Mouse (Mus musculus): Measurements from ENCODE around the gene C5ar2. TPM values are rescaled to one million over a fixed set of nuclear protein-coding genes. Genes with fewer than 3 reads are reported as not detected.

Gene C5ar2
- not detected in 2 replicates for polyA plus RNA-seq (2012; ENCODE audit: insufficient read depth, insufficient read length, low replicate concordance, missing spikeins)

DNA sequence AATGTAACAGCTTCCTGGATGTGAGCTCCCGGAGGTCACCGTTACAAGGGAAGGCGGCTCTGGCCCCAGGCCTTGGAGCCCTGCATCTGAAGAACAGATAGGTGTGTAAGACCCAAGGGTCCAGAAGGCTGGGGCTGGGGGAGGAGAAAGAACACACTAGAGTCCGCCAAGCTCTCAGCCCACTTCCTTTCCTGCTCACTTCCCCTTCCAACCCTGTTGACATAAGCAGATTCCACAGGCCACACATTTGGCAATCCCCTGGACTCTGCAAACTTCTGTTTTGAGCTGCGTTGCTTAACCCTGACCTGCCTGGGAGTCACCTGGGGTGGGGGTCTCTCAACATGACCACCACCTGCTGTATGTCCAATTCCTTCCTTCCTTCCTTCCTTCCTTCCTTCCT lies at the start of gene C5ar2:
TSS of gene C5ar2 (minus strand) at position 88 of the 400 bp plus-strand sequence.
- Histone ChIP-seq H3K4me3 (ENCODE audit: insufficient read depth, low read depth, low read length) (no peak within 1 kb of the TSS), H3K4me1 (ENCODE audit: control insufficient read depth, insufficient read depth, low read length) (no peaks in the 10 kb centered on the region), H3K27ac (ENCODE audit: insufficient read depth, low read depth, low read length) (no peak within 1 kb of the TSS)
- TF ChIP-seq POLR2A (IDR thresholded peaks at IDR 0.05; ENCODE audit: insufficient read depth, low read depth, low read length), result no peak
- no peak for TF ChIP-seq CTCF (IDR thresholded peaks at IDR 0.05; ENCODE audit: insufficient read depth, low read depth, low read length)
- WGBS, result 80% methylated on average over 5 of the region's 5 CpGs

DNA sequence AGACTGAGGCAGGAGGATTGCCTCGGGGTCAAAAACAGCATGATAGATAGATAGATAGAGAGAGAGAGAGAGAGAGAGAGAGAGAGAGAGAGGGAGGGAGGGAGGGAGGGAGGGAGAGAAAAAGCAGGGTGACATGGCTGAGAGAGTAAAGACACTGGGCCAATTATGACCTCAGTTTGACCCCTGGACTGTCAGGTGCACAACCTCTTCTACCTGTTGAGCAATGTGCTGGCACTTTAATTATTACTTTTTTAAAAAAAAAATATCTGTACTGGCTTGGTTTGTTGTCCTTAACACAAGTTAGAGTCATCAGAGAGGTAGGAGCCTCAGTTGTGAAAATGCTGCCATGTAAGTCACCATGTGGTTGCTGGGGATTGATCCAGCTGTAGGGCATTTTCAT lies 43.8 kb upstream of the C5ar2 start:
- TF ChIP-seq CTCF (IDR thresholded peaks at IDR 0.05; ENCODE audit: insufficient read depth, low read depth, low read length) (no peak), POLR2A (IDR thresholded peaks at IDR 0.05; ENCODE audit: insufficient read depth, low read depth, low read length) (no peak)
- 90% methylated on average over 1 of the region's 1 CpGs for WGBS
- H3K4me3 ChIP-seq (ENCODE audit: insufficient read depth, low read depth, low read length), result no peak overlapping the region

DNA sequence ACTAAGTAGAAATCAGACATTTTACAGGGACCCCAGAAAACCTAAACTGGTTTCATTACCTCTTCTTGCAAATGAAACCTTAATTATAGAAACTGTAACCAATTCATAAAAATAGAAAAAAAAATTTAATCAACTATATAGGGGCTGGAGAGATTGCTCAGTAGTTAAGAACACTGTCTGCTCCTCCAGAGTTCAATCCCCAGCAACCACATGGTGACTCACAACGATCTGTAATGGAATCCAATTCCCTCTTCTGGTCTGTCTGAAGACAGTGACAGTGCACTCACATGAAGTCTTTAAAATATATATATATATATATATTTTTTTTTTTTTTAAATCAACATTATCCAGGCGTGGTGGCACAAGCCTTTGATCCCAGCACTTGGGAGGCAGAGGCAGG lies 43.1 kb upstream of the C5ar2 start:
- Histone ChIP-seq H3K4me1 (ENCODE audit: control insufficient read depth, insufficient read depth, low read length) (peaks cover 16% of the 10 kb centered on the region), H3K4me3 (ENCODE audit: insufficient read depth, low read depth, low read length) (peak overlapping the region; percentile 62; the same call in 1 of the 2 replicates), H3K27ac (ENCODE audit: insufficient read depth, low read depth, low read length) (peak overlapping the region; percentile 82)
- no peak for TF ChIP-seq POLR2A (IDR thresholded peaks at IDR 0.05; ENCODE audit: insufficient read depth, low read depth, low read length)
- 66% methylated on average over 2 of the region's 2 CpGs for WGBS

More for the DNA sequence above, 43.8 kb upstream of the C5ar2 start:
- Histone ChIP-seq H3K27ac (ENCODE audit: insufficient read depth, low read depth, low read length) (no peak overlapping the region), H3K4me1 (ENCODE audit: control insufficient read depth, insufficient read depth, low read length) (peaks cover 16% of the 10 kb centered on the region)

DNA sequence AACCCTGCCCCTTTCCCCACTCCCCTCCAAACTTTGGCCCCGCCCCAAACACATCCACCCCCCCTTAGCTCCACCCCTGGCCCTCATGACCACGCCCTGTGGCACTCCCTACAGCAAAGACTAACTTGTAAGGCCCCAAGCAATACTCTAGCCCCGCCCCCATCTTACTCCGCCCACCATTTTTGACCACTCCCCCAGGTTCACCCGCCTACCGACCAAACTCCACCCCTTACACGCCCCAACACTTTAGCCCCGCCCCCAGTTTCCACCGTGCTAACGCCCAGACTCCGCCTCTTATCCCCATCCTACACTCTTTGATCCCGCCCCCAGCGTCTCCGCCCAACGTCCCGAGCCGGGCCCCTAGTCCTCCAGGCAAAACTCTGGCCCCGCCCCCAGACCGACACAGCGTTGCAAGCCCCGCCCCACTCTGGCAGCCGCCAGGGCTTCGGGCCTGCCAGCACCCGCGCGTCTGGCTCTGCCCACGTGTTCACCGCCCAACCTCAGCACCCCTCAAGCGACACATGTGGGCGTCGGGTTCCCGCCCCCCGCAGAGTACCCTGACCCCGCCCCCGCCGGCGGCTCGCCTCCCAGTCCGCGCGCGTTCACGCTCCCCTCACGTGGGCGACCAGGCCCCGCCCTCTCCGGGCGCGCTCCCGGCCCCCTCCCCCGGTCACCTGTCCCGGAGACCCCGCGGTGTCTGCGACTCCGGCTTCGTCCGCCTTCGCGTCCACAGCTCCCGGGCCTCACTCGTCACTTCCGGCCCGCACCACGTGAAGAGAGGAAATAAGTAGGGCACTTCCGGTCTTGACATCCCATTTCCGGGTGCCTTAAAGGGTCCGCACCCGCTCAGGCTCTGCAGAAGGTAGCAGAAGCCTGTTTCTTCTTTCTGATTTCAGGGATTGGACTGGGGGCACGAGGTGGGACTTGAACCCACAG lies 42.3 kb upstream of the C5ar2 start, which contains the start of gene Ccdc9:
TSS of gene Ccdc9 (minus strand) at position 770 of the 936 bp plus-strand sequence.
- TF ChIP-seq POLR2A (IDR thresholded peaks at IDR 0.05; ENCODE audit: insufficient read depth, low read depth, low read length), result 0 out of 2 replicates have a peak, but pooled peaks have one; percentile 32
- TF ChIP-seq CTCF (IDR thresholded peaks at IDR 0.05; ENCODE audit: insufficient read depth, low read depth, low read length), result 0 out of 2 replicates have a peak, but pooled peaks have one; percentile 4
- peak within 1 kb of the TSS; percentile 82 for H3K27ac ChIP-seq (ENCODE audit: insufficient read depth, low read depth, low read length)
- H3K4me1 ChIP-seq (ENCODE audit: control insufficient read depth, insufficient read depth, low read length), result peaks cover 16% of the 10 kb centered on the region
- peak within 1 kb of the TSS; percentile 62 for H3K4me3 ChIP-seq (ENCODE audit: insufficient read depth, low read depth, low read length)
- 1% methylated on average over 70 of the region's 70 CpGs for WGBS

DNA sequence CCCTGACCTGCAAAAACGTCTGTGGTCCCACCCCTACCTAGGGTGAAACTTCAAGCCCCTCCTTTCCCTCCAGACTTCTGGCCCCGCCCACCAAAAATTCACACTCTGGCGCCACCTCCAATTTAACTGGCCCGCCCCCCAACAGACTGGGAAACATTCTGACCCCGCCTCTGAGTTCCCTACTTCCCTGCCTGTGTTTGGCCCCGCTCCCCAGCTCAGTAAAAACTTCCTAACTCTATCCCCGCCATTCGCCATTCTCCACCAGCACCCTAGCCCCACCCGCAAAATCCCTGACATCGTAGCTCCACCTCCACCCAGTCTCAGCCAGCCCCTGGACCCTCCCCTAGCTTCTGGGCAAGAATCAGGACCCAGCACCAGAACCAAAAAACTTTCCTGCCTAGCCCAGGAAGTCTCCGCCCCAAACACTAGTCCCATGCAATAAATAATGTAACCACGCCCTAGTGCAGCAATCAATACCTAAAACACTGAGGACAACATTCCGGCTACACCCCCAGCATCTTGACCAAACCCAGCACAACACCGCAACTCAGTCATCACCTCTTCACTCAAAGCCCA lies 41.6 kb upstream of the C5ar2 start:
- WGBS, result 3% methylated on average over 14 of the region's 14 CpGs
- peaks cover 16% of the 10 kb centered on the region for H3K4me1 ChIP-seq (ENCODE audit: control insufficient read depth, insufficient read depth, low read length)
- no peak for TF ChIP-seq POLR2A (IDR thresholded peaks at IDR 0.05; ENCODE audit: insufficient read depth, low read depth, low read length)
- TF ChIP-seq CTCF (IDR thresholded peaks at IDR 0.05; ENCODE audit: insufficient read depth, low read depth, low read length), result no peak
- no peak overlapping the region for H3K27ac ChIP-seq (ENCODE audit: insufficient read depth, low read depth, low read length)
- peak overlapping the region; percentile 62 for H3K4me3 ChIP-seq (ENCODE audit: insufficient read depth, low read depth, low read length)

DNA sequence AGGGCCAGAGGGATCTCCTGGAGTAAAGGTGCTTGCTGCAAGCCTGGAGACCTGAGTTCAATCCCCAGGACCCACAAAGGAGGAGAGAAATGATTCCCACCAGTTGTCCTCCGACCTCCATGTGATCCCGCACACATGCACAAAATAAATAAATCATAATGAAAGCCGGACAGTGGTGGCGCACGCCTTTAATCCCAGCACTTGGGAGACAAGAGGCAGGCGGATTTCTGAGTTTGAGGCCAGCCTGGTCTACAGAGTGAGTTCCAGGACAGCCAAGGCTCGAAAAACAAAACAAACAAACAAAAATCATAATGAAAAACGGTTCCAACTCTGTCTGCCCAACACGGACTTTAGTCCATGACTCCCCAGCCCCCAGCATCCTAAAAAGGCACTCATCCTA lies 41.0 kb upstream of the C5ar2 start:
- no peak for TF ChIP-seq CTCF (IDR thresholded peaks at IDR 0.05; ENCODE audit: insufficient read depth, low read depth, low read length)
- TF ChIP-seq POLR2A (IDR thresholded peaks at IDR 0.05; ENCODE audit: insufficient read depth, low read depth, low read length), result no peak

DNA sequence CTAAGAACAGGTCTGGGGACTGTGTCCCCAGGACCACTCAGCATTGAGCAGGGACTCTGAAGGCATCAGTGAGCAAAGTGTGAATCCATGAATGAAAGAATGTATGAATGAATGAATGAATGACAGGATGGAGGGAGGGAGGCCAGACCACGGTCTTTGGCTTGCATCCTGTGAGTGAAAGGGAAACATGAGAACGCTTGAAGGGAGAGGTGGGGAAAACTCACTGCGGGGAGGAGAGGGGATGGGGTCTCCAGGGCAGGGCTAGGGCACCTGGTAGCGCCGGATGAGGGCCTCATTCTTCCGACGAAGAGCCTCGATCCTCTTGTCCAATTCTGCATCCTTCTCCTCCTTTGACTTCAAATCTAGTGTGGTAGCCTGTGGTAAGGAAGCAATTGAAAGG lies 40.0 kb upstream of the C5ar2 start:
- TF ChIP-seq POLR2A (IDR thresholded peaks at IDR 0.05; ENCODE audit: insufficient read depth, low read depth, low read length) (no peak), CTCF (IDR thresholded peaks at IDR 0.05; ENCODE audit: insufficient read depth, low read depth, low read length) (no peak)
- no peak overlapping the region for H3K4me3 ChIP-seq (ENCODE audit: insufficient read depth, low read depth, low read length)
- no peak overlapping the region for H3K27ac ChIP-seq (ENCODE audit: insufficient read depth, low read depth, low read length)
- H3K4me1 ChIP-seq (ENCODE audit: control insufficient read depth, insufficient read depth, low read length), result peaks cover 16% of the 10 kb centered on the region
- 87% methylated on average over 8 of the region's 8 CpGs for WGBS

More for the DNA sequence above, 41.0 kb upstream of the C5ar2 start:
- no peak overlapping the region for H3K27ac ChIP-seq (ENCODE audit: insufficient read depth, low read depth, low read length)
- 71% methylated on average over 9 of the region's 9 CpGs for WGBS
- H3K4me3 ChIP-seq (ENCODE audit: insufficient read depth, low read depth, low read length), result no peak overlapping the region
- H3K4me1 ChIP-seq (ENCODE audit: control insufficient read depth, insufficient read depth, low read length), result peaks cover 16% of the 10 kb centered on the region

DNA sequence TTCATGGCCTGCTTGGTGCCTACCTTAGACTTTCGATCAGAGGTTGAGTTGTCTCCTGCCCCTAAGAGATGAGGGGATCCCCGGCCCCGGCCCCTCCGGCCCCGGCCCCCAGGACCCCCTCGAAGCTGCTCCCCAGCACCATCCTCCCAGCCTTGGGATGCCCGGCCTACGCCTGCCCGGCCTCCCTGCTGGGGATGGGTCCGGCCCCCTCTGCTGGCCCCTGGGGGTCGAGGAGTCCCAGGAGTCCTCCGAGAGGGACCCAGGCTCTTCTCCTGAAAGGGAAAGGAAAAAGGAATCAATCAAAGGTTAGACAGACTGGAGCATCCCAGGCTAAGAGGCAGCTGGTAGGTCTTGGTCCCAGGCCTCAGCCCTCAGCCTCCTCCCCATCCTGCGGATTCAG lies 38.4 kb upstream of the C5ar2 start:
- Histone ChIP-seq H3K4me1 (ENCODE audit: control insufficient read depth, insufficient read depth, low read length) (peaks cover 16% of the 10 kb centered on the region), H3K27ac (ENCODE audit: insufficient read depth, low read depth, low read length) (no peak overlapping the region), H3K4me3 (ENCODE audit: insufficient read depth, low read depth, low read length) (no peak overlapping the region)
- 93% methylated on average over 13 of the region's 13 CpGs for WGBS
- TF ChIP-seq POLR2A (IDR thresholded peaks at IDR 0.05; ENCODE audit: insufficient read depth, low read depth, low read length) (no peak), CTCF (IDR thresholded peaks at IDR 0.05; ENCODE audit: insufficient read depth, low read depth, low read length) (no peak)

DNA sequence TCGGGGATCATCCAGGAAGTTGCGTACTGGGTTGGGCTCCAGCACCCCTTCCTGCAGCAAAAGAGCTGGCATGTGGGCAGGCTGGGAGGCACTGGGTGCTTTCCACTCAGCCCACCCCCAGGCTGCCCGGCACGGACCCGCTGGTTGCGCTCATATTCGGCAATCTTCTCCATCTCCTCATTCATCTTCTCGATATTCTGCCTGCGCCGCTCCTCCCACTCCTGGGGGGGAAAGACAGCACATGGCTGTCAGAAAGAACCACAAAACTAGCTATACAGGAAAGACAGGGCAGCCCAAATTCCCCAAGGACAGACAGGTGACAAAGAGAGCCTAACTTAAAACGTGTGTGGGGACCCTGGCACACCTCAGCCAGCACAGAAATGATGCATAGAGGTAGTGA lies 36.8 kb upstream of the C5ar2 start:
- Histone ChIP-seq H3K4me3 (ENCODE audit: insufficient read depth, low read depth, low read length) (no peak overlapping the region), H3K27ac (ENCODE audit: insufficient read depth, low read depth, low read length) (no peak overlapping the region), H3K4me1 (ENCODE audit: control insufficient read depth, insufficient read depth, low read length) (peaks cover 10% of the 10 kb centered on the region)
- WGBS, result 89% methylated on average over 11 of the region's 11 CpGs
- TF ChIP-seq POLR2A (IDR thresholded peaks at IDR 0.05; ENCODE audit: insufficient read depth, low read depth, low read length) (no peak), CTCF (IDR thresholded peaks at IDR 0.05; ENCODE audit: insufficient read depth, low read depth, low read length) (no peak)
